Mouse (Mus musculus) gonadal fat pad, adult 2 months (tissue): ENCODE measurements around the gene Galns. TPM values are rescaled to one million over a fixed set of nuclear protein-coding genes. Genes with fewer than 3 reads are reported as not detected.
"Not testable (repeated sequence)": the region's sequence is repeated elsewhere in the genome, so short reads cannot be mapped to it uniquely, and the experiment has no call there.

ENCODE experiments used
- DNase-seq: peaks from one replicate; pipeline ENCODE4 v3.0.0-alpha.2; 2012; ENCODE audit warnings: low read depth
- polyA plus RNA-seq: library from polyadenylated mRNA; depleted of rRNA; stranded (reverse); fragments of >200 nt; gene quantifications from 2 replicates; pipeline ENCODE4 v1.2.3, GENCODE M21; 2012

Gene Galns
- polyA plus RNA-seq, 1 experiment = 23.8 TPM

GRCm38 (mm10) chr8:122593783-122594507 lies 17.3 kb downstream of the Galns start:
- no peak for DNase-seq

- DNase-seq = no peak
Measured at GRCm38 (mm10) chr8:122593240-122593639, 18.0 kb downstream of the Galns start.

- DNase-seq = no peak
Measured at GRCm38 (mm10) chr8:122586749-122587148, 24.5 kb downstream of the Galns start.

GRCm38 (mm10) chr8:122586171-122586570 lies 25.1 kb downstream of the Galns start:
- DNase-seq = no peak

GRCm38 (mm10) chr8:122585411-122585891 lies 25.8 kb downstream of the Galns start:
- no peak for DNase-seq

- DNase-seq = no peak
Measured at GRCm38 (mm10) chr8:122584981-122585380, 26.3 kb downstream of the Galns start.

- DNase-seq = no peak
Measured at GRCm38 (mm10) chr8:122580926-122581325, 30.3 kb downstream of the Galns start.

GRCm38 (mm10) chr8:122579196-122579595 lies 32.1 kb downstream of the Galns start:
- no peak for DNase-seq

GRCm38 (mm10) chr8:122577116-122577515 lies 34.1 kb downstream of the Galns start:
- no peak for DNase-seq

- no peak for DNase-seq
Measured at GRCm38 (mm10) chr8:122576648-122577022, 34.6 kb downstream of the Galns start, which contains the start of gene Aprt. TSS of gene Aprt (minus strand) at chr8:122576909.

- no peak for DNase-seq
Measured at GRCm38 (mm10) chr8:122575735-122576647, 35.3 kb downstream of the Galns start.

- no peak for DNase-seq
Measured at GRCm38 (mm10) chr8:122575286-122575685, 36.0 kb downstream of the Galns start.

GRCm38 (mm10) chr8:122574667-122575251 lies 36.5 kb downstream of the Galns start:
- no peak for DNase-seq

- no peak for DNase-seq
Measured at GRCm38 (mm10) chr8:122574264-122574663, 37.0 kb downstream of the Galns start.

GRCm38 (mm10) chr8:122573577-122573976 lies 37.7 kb downstream of the Galns start:
- DNase-seq = no peak

- not testable (repeated sequence) for DNase-seq
Measured at GRCm38 (mm10) chr8:122573176-122573575, 38.1 kb downstream of the Galns start.

GRCm38 (mm10) chr8:122572751-122573150 lies 38.5 kb downstream of the Galns start:
- DNase-seq = no peak

- no peak for DNase-seq
Measured at GRCm38 (mm10) chr8:122571750-122572267, 39.5 kb downstream of the Galns start.

GRCm38 (mm10) chr8:122571153-122571552 lies 40.1 kb downstream of the Galns start:
- DNase-seq = no peak

GRCm38 (mm10) chr8:122569996-122570395 lies 41.3 kb downstream of the Galns start:
- DNase-seq = no peak

GRCm38 (mm10) chr8:122569329-122569728 lies 41.9 kb downstream of the Galns start:
- DNase-seq = no peak

- DNase-seq = no peak
Measured at GRCm38 (mm10) chr8:122568881-122569309, 42.4 kb downstream of the Galns start.
